Mouse (Mus musculus): ENCODE data around the gene Pip4k2a. TPM values are rescaled to one million over a fixed set of nuclear protein-coding genes. Genes with fewer than 3 reads are reported as not detected.

Pip4k2a gene
- polyA plus RNA-seq, 1 experiment from 2014 or later: 7.4 TPM

DNA sequence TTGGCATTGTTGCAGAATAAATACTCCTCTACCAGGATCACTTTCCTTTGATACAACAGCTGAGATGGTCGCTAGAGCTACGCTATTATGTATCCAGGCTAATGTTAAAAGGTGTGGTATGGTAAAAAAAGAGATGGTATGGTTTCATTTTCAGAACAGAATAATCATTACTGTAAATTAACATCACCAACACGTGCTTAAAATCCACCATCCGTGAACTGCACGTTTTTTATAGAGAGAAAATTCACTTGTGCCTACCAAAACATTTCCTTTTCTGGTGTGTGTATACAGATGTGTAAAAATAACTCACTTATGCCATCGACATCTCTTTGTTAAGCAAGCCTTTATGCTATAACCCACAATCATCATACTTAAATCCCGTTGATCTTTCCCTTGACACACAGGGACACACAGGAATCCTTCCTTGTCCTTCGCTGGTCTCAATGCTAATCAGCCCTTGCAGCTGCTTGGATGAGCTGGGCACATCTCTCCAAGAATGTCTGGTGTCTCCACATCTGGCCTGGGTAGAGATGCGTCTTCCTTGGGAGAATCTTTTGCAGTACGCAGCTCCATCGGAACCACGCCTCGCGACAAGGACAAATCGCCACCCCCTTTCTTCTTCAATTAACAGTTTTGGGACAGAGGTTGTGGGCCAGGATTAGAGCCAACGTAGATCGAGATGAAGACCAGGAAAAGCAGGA lies 198.5 kb downstream of the Pip4k2a start:
- Histone ChIP-seq H3K9me3 (ENCODE audit: control insufficient read depth, low read length) (no peaks in the 10 kb centered on the region), H3K27me3 (ENCODE audit: control insufficient read depth, insufficient read depth, low read length) (peaks cover 62% of the 10 kb centered on the region), H3K4me1 (ENCODE audit: control insufficient read depth in 2 of 2, insufficient read depth in 2 of 2, low read length in 2 of 2) (peaks cover 12 to 16% of the 10 kb centered on the region in 2 experiments), H3K36me3 (ENCODE audit: control insufficient read depth, insufficient read depth, low read length) (no peaks in the 10 kb centered on the region), H3K4me2 (ENCODE audit: low read length) (peak overlapping the region; percentile 96), H3K4me3 (ENCODE audit: control insufficient read depth in 1 of 2, insufficient read depth in 1 of 2, low read depth in 1 of 2, low read length in 2 of 2) (peak overlapping the region; percentile 45 to 55), H3K27ac (replicated peaks in 1 of 2; ENCODE audit: control insufficient read depth in 1 of 2, insufficient read depth in 1 of 2, low read depth in 2 of 2, low read length in 2 of 2) (no peak overlapping the region), H3K9ac (ENCODE audit: low read length) (peak overlapping the region; percentile 65)
- WGBS: 15% methylated on average over 17 of the region's 17 CpGs
- no peak for ATAC-seq (ENCODE audit: insufficient number of reproducible peaks, insufficient read depth, low FRiP score, low read depth)

DNA sequence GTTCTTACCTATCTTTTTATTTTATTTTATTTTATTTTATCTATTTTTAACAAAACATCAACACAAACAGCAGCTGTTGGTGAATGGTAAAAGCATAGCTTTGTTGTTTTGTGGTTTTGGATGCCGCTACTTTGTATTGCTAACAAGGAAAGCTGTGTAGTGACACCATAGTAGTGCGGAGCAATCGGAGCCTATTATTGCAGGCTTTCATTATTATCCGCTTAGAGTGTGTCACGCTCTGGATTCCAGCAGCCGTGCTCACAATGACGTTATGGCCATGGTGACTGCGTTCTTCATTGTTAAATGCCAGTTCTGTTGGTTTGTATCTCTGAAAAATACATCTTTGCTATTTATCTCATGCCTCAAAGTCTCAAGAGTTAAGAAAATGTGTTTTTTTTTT lies 200.2 kb downstream of the Pip4k2a start:
- no peak overlapping the region for H3K4me2 ChIP-seq (ENCODE audit: low read length)
- peaks cover 54% of the 10 kb centered on the region for H3K27me3 ChIP-seq (ENCODE audit: control insufficient read depth, insufficient read depth, low read length)
- H3K4me1 ChIP-seq (ENCODE audit: control insufficient read depth in 2 of 2, insufficient read depth in 2 of 2, low read length in 2 of 2): peaks cover 12 to 16% of the 10 kb centered on the region in 2 experiments
- 87% methylated on average over 8 of the region's 8 CpGs for WGBS
- no peak overlapping the region for H3K9ac ChIP-seq (ENCODE audit: low read length)
- no peak overlapping the region for H3K27ac ChIP-seq (replicated peaks in 1 of 2; ENCODE audit: control insufficient read depth in 1 of 2, insufficient read depth in 1 of 2, low read depth in 2 of 2, low read length in 2 of 2)
- no peaks in the 10 kb centered on the region for H3K36me3 ChIP-seq (ENCODE audit: control insufficient read depth, insufficient read depth, low read length)
- no peak for ATAC-seq (ENCODE audit: insufficient number of reproducible peaks, insufficient read depth, low FRiP score, low read depth)
- H3K4me3 ChIP-seq (ENCODE audit: control insufficient read depth in 1 of 2, insufficient read depth in 1 of 2, low read depth in 1 of 2, low read length in 2 of 2): no peak overlapping the region
- no peaks in the 10 kb centered on the region for H3K9me3 ChIP-seq (ENCODE audit: control insufficient read depth, low read length)

DNA sequence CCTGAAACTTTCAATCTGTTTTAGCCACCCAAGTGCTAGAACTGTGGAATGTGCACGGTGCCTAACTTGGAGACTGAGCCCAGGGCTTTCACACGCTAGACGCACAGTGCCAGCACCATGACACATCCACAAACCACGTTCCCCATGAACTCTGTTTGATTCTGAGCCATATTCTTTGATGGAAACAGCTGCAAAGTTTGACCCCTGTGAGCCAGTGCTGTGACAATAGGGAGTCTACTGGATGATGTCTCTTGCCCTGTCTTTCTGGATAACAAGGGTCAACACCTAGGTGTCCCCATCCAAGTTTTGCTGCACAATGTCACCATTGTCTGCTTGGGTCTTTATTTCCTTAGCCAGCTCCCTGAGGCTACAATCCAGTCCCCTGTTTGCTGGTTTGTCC lies 203.7 kb downstream of the Pip4k2a start:
- H3K4me1 ChIP-seq (ENCODE audit: control insufficient read depth in 2 of 2, insufficient read depth in 2 of 2, low read length in 2 of 2): no peaks in the 10 kb centered on the region
- H3K36me3 ChIP-seq (ENCODE audit: control insufficient read depth, insufficient read depth, low read length): no peaks in the 10 kb centered on the region
- ATAC-seq (ENCODE audit: insufficient number of reproducible peaks, insufficient read depth, low FRiP score, low read depth): no peak
- H3K4me3 ChIP-seq (ENCODE audit: control insufficient read depth in 1 of 2, insufficient read depth in 1 of 2, low read depth in 1 of 2, low read length in 2 of 2): no peak overlapping the region
- H3K9me3 ChIP-seq (ENCODE audit: control insufficient read depth, low read length): no peaks in the 10 kb centered on the region
- H3K4me2 ChIP-seq (ENCODE audit: low read length): no peak overlapping the region
- no peak overlapping the region for H3K9ac ChIP-seq (ENCODE audit: low read length)
- WGBS: 76% methylated on average over 4 of the region's 4 CpGs
- peaks cover 20% of the 10 kb centered on the region for H3K27me3 ChIP-seq (ENCODE audit: control insufficient read depth, insufficient read depth, low read length)
- no peak overlapping the region for H3K27ac ChIP-seq (replicated peaks in 1 of 2; ENCODE audit: control insufficient read depth in 1 of 2, insufficient read depth in 1 of 2, low read depth in 2 of 2, low read length in 2 of 2)

Other genes with a start within 250 kb of the Pip4k2a start
- gene 4930426L09Rik, start 217 bp upstream of the Pip4k2a start, polyA plus RNA-seq (2014; fragmentation: Nextera tagmentation; extraction: Ambion mirVana): 0.31 and 0.36 TPM in 2 replicates
- not detected in 2 replicates for gene Armc3, start 201.2 kb upstream of the Pip4k2a start, polyA plus RNA-seq (2014; fragmentation: Nextera tagmentation; extraction: Ambion mirVana)